Mouse (Mus musculus): Measurements from ENCODE around the gene Manf.

DNA sequence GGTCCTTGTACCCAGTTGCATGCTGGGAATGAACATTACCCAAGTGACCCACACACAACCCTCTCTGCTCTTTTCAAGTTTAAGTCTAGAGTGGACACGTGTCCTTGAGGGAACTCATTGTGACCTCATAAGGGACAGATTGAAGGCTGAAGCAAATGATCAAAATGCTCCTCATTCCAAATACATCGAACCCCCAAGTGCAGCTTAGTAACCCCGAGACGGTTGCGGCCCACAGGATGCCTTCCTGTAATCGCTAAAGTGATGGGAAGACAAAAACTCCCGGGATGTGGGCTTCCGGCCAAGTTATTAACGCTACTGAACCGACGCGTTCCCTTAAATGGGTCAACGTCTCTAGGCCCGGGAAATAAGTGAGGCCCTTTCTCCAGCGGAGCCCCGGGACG lies 438 bp downstream of the Manf start:
- TF ChIP-seq POLR2A (IDR thresholded peaks at IDR 0.05; ENCODE audit: borderline replicate concordance, extremely low read depth, low read depth, low read length) (no peak), CTCF (IDR thresholded peaks at IDR 0.05; ENCODE audit: insufficient read depth, low read length) (no peak)

All from lung, adult 2 months (tissue).